Mouse (Mus musculus): ENCODE measurements around the gene Klhl6. TPM values are rescaled to one million over a fixed set of nuclear protein-coding genes. Genes with fewer than 3 reads are reported as not detected.

Gene Klhl6
- total and polyA plus RNA-seq, 3 experiments, result 4.8 to 6.9 TPM; not detected in 1

DNA sequence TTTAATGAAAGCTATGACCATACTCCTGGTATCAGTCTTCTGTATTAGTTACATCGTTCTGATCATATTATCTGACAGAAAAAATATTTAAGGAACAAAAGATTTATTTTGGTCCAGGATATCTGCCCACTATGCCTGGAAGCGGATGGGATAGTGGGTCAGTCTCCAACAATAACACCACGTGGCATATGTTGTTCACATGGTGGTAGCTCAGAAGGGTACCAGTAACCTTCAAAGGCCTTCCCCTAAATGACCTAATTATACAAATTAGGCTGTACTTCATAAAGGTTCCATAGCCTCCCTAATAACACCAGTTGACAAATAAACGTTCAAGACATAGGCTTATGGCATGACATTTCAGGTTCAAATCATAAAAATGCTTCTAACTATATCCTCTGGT, 722 bp upstream of the Klhl6 start:
- no peak for DNase-seq (ENCODE audit: low read depth, low spot score)
- Histone ChIP-seq H3K36me3 (ENCODE audit: control insufficient read depth in 1 of 2, insufficient read depth in 2 of 2, low read length in 2 of 2) (peaks cover 0 to 43% of the 10 kb centered on the region in 2 experiments; a peak in 2 of 4 replicates), H3K79me2 (ENCODE audit: control insufficient read depth, insufficient read depth, low read length, poor library complexity) (peaks cover 7% of the 10 kb centered on the region; the same call in 1 of the 2 replicates), H3K27ac (ENCODE audit: control insufficient read depth, low read depth, low read length) (no peak overlapping the region), H3K4me3 (ENCODE audit: control insufficient read depth in 1 of 2, insufficient read depth in 1 of 2, low read depth in 2 of 2, low read length in 2 of 2) (no peak overlapping the region), H3K27me3 (ENCODE audit: control insufficient read depth in 1 of 2, insufficient read depth in 2 of 2, low read length in 2 of 2) (no peaks in the 10 kb centered on the region), H3K4me1 (ENCODE audit: control insufficient read depth in 1 of 2, insufficient read depth in 2 of 2, low read length in 2 of 2) (peaks cover 19 to 25% of the 10 kb centered on the region in 2 experiments), H3K9ac (ENCODE audit: control insufficient read depth, low read depth, low read length, poor library complexity, severe bottlenecking) (no peak overlapping the region), H3K9me3 (replicated peaks; ENCODE audit: insufficient read depth, low read length) (no peaks in the 10 kb centered on the region)
- TF ChIP-seq SIN3A (IDR thresholded peaks at IDR 0.05; ENCODE audit: low read length) (no peak), JUND (IDR thresholded peaks at IDR 0.05; ENCODE audit: low read depth, low read length) (no peak), MAX (IDR thresholded peaks at IDR 0.05; ENCODE audit: low read length) (no peak), POLR2AphosphoS5 (IDR thresholded peaks at IDR 0.05; ENCODE audit: borderline replicate concordance, low read depth, low read length) (no peak), USF1 (IDR thresholded peaks at IDR 0.05; ENCODE audit: low read depth, low read length) (no peak), TCF12 (IDR thresholded peaks at IDR 0.05; ENCODE audit: low read depth, low read length) (no peak), CTCF (IDR thresholded peaks at IDR 0.05 in 2 of 3, conservative IDR thresholded peaks at IDR 0.05 in 1 of 3; ENCODE audit: control insufficient read depth in 1 of 3, insufficient read depth in 1 of 3, low read depth in 2 of 3, low read length in 3 of 3, poor library complexity in 1 of 3, severe bottlenecking in 1 of 3) (no peak), MAFK (IDR thresholded peaks at IDR 0.05; ENCODE audit: borderline replicate concordance, low read depth, low read length) (no peak), BHLHE40 (IDR thresholded peaks at IDR 0.05; ENCODE audit: borderline replicate concordance, low read depth, low read length) (no peak), CHD1 (IDR thresholded peaks at IDR 0.05; ENCODE audit: low read depth, low read length) (no peak), MXI1 (IDR thresholded peaks at IDR 0.05; ENCODE audit: low read depth, low read length) (no peak), EP300 (IDR thresholded peaks at IDR 0.05; ENCODE audit: low read depth in 1 of 2, low read length in 2 of 2) (no peak), ZMIZ1 (IDR thresholded peaks at IDR 0.05; ENCODE audit: low read depth, low read length) (no peak)

- Histone ChIP-seq H3K36me3 (ENCODE audit: control insufficient read depth in 1 of 2, insufficient read depth in 2 of 2, low read length in 2 of 2) (peaks cover 0 to 55% of the 10 kb centered on the region in 2 experiments; a peak in 2 of 4 replicates), H3K4me1 (ENCODE audit: control insufficient read depth in 1 of 2, insufficient read depth in 2 of 2, low read length in 2 of 2) (peaks cover 23 to 36% of the 10 kb centered on the region in 2 experiments), H3K9me3 (replicated peaks; ENCODE audit: insufficient read depth, low read length) (no peaks in the 10 kb centered on the region), H3K9ac (ENCODE audit: control insufficient read depth, low read depth, low read length, poor library complexity, severe bottlenecking) (no peak overlapping the region), H3K27me3 (ENCODE audit: control insufficient read depth in 1 of 2, insufficient read depth in 2 of 2, low read length in 2 of 2) (no peaks in the 10 kb centered on the region), H3K79me2 (ENCODE audit: control insufficient read depth, insufficient read depth, low read length, poor library complexity) (peaks cover 7% of the 10 kb centered on the region; the same call in 1 of the 2 replicates), H3K4me3 (ENCODE audit: control insufficient read depth in 1 of 2, insufficient read depth in 1 of 2, low read depth in 2 of 2, low read length in 2 of 2) (no peak overlapping the region; a peak in 1 of 4 replicates), H3K27ac (ENCODE audit: control insufficient read depth, low read depth, low read length) (no peak overlapping the region)
- TF ChIP-seq ZKSCAN1 (IDR thresholded peaks at IDR 0.05; ENCODE audit: low read depth, low read length) (no peak), E2F4 (IDR thresholded peaks at IDR 0.05; ENCODE audit: borderline replicate concordance, low read depth, low read length) (no peak), TCF12 (IDR thresholded peaks at IDR 0.05; ENCODE audit: low read depth, low read length) (no peak), ZMIZ1 (IDR thresholded peaks at IDR 0.05; ENCODE audit: low read depth, low read length) (no peak)
- DNase-seq (ENCODE audit: low read depth, low spot score), result no peak
These were observed 1.2 kb downstream of the Klhl6 start for GRCm38 (mm10) chr16:19981684-19982083.
